23 mouse cellular contexts compared by ENCODE assay signal in the genomic region with DNA sequence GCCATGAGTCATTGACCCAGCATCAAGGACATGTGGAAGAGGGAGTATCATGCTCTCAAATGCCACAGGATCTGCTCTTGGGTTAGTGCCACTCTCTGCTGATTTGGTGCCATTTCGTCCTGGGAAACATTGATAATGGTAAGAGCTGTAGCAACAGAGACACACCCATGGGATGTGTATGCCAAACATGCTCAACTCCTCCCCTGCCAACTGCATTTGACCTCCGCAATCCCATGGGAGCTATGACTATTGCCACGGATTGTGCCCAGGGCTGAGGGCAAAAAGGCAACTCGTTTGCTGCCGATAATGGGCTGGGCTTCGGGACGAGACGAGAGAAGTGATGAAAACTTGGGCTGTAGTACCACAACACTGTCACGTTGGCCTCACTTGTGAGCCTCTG. TPM values are rescaled to one million over a fixed set of nuclear protein-coding genes. Genes with fewer than 3 reads are reported as not detected.
DNase-seq lines count a peak whose midpoint lies in the region; ATAC-seq lines count a peak whose summit lies in the region.
"Had no signal": no experiment of that assay in that cellular context is flagged by ENCODE, and none has a peak within 500 bp of the region (broad histone marks: within the 10 kb centered on the region; RNA-seq: fewer than 3 reads in every experiment).

No protein-coding gene starts in this region.

- no peak for ATAC-seq in midbrain, embryonic 11.5 days (ENCODE audit: low FRiP score)
- ATAC-seq in midbrain, embryonic 13.5 days = no peak
- ATAC-seq: forebrain, embryonic 14.5 days; hindbrain, embryonic 16.5 days; inflammation-experienced regulatory T-cells, adult 6 months; intestine, postnatal 0 days had no signal

- DNase-seq in adrenal gland, postnatal 14 days = peak; percentile 57
- DNase-seq in adrenal gland, adult 2 months = no peak
- DNase-seq in cerebellum, adult 9-11 months = peak; percentile 58
- DNase-seq in cerebellum, adult 18-20 months = no peak
- DNase-seq in midbrain, embryonic 11.5 days (ENCODE audit: low spot score, missing footprints) = peak; percentile 53
- no peak for DNase-seq in gastrocnemius, postnatal 10 days
- DNase-seq: embryo, embryonic 11 days; gastrocnemius, adult 2 months; gastrocnemius, postnatal 36 days; heart, adult 11 months; heart, postnatal 4 days; kidney, adult 9 months had no signal

- H3K27ac ChIP-seq in midbrain, embryonic 11.5 days (ENCODE audit: low read depth, low read length) = no peak overlapping the region
- H3K27ac ChIP-seq in midbrain, embryonic 13.5 days = no peak overlapping the region
- H3K27ac ChIP-seq: embryonic facial prominence, embryonic 15.5 days; forebrain, embryonic 10.5 days; gastrocnemius, adult 2 months; hindbrain, embryonic 12.5 days had no signal

- H3K9me3 ChIP-seq in midbrain, embryonic 11.5 days (ENCODE audit: control insufficient read depth, low read length) = no peaks in the 10 kb centered on the region
- H3K9me3 ChIP-seq in midbrain, embryonic 13.5 days = no peaks in the 10 kb centered on the region
- H3K9me3 ChIP-seq: embryonic facial prominence, embryonic 15.5 days; forebrain, embryonic 10.5 days; hindbrain, embryonic 12.5 days had no signal

- H3K4me3 ChIP-seq in midbrain, embryonic 11.5 days (ENCODE audit: low read depth, low read length) = no peak overlapping the region
- no peak overlapping the region for H3K4me3 ChIP-seq in midbrain, embryonic 13.5 days (replicated peaks)
- H3K4me3 ChIP-seq: embryonic facial prominence, embryonic 15.5 days; erythroblast, embryonic 14.5 days; forebrain, embryonic 10.5 days; gastrocnemius, adult 2 months; hindbrain, embryonic 12.5 days had no signal

- no peak overlapping the region for H3K9ac ChIP-seq in midbrain, embryonic 11.5 days (ENCODE audit: low read length)
- no peak overlapping the region for H3K9ac ChIP-seq in midbrain, embryonic 13.5 days (replicated peaks)
- H3K9ac ChIP-seq: embryonic facial prominence, embryonic 15.5 days; hindbrain, embryonic 12.5 days had no signal

- no peak overlapping the region for H3K4me2 ChIP-seq in midbrain, embryonic 11.5 days
- H3K4me2 ChIP-seq in midbrain, embryonic 13.5 days (replicated peaks) = no peak overlapping the region
- H3K4me2 ChIP-seq: embryonic facial prominence, embryonic 15.5 days; hindbrain, embryonic 12.5 days had no signal

- H3K36me3 ChIP-seq in midbrain, embryonic 11.5 days (ENCODE audit: control insufficient read depth, insufficient read depth, low read length) = no peaks in the 10 kb centered on the region
- no peaks in the 10 kb centered on the region for H3K36me3 ChIP-seq in midbrain, embryonic 13.5 days
- H3K36me3 ChIP-seq: embryonic facial prominence, embryonic 15.5 days; forebrain, embryonic 10.5 days; hindbrain, embryonic 12.5 days had no signal

- 94% methylated on average over 9 of the region's 9 CpGs for WGBS in midbrain, embryonic 11.5 days
- 84% methylated on average over 9 of the region's 9 CpGs for WGBS in midbrain, embryonic 13.5 days

- H3K27me3 ChIP-seq in midbrain, embryonic 11.5 days (ENCODE audit: control insufficient read depth, insufficient read depth, low read length) = no peaks in the 10 kb centered on the region
- H3K27me3 ChIP-seq in midbrain, embryonic 13.5 days = peaks cover 4% of the 10 kb centered on the region; the same call in 1 of the 2 replicates
- H3K27me3 ChIP-seq: CH12.LX; embryonic facial prominence, embryonic 15.5 days had no signal

- H3K4me1 ChIP-seq in midbrain, embryonic 11.5 days (ENCODE audit: control insufficient read depth, insufficient read depth, low read length) = peaks cover 10% of the 10 kb centered on the region; the same call in 1 of the 2 replicates
- H3K4me1 ChIP-seq in midbrain, embryonic 13.5 days (replicated peaks) = peaks cover 26% of the 10 kb centered on the region

RNA-seq across cellular contexts. Expression of a gene that starts 19.7 kb away (rescaled TPM):
- total RNA-seq in adrenal gland, postnatal 14 days (2021) = 4.3 and 4.4 TPM in 2 replicates
- 1 to 10 TPM; 7.0 to 8.9 TPM for total RNA-seq in adrenal gland, adult 2 months (2021)
- 3.7 and 5.1 TPM in 2 replicates for polyA plus RNA-seq in adrenal gland, adult 2 months (2012; rRNA removed)
- 2.6 TPM in 2 replicates for polyA plus RNA-seq in midbrain, embryonic 11.5 days (2014; fragmentation: Nextera tagmentation; extraction: Ambion mirVana)
- polyA plus RNA-seq in midbrain, embryonic 13.5 days (2015; fragmentation: Nextera tagmentation; extraction: Ambion mirVana) = 41.6 and 42.0 TPM in 2 replicates
- under 1 TPM; 0.42 to 0.72 TPM for total RNA-seq in gastrocnemius, postnatal 10 days (2021)
- total RNA-seq: CH12.LX; common myeloid progenitor, adult 5-6 weeks; gastrocnemius, adult 2 months had no signal
- polyA plus RNA-seq: erythroblast, embryonic 14.5 days had no signal

Comparison
In these comparisons a context has a peak if more than half of its experiments do, and no peak if none do; other contexts are left out.
1. DNase-seq: peak in adrenal gland, postnatal 14 days (single experiment), cerebellum, adult 9-11 months (single experiment) and midbrain, embryonic 11.5 days (single experiment); none in adrenal gland, adult 2 months (single experiment), cerebellum, adult 18-20 months (0 of 2) and gastrocnemius, postnatal 10 days (single experiment).